Mouse (Mus musculus) heart, embryonic 11.5 days (tissue): ENCODE data around the gene Sgcd. TPM values are rescaled to one million over a fixed set of nuclear protein-coding genes. Genes with fewer than 3 reads are reported as not detected.

Experiments used
- ATAC-seq: fragments of 200-750 bp; cut with Nextera tagmentation; replicated peaks from 2 replicates; pipeline ENCODE4 v1.8.0; 2017; ENCODE audit warnings: moderate library complexity; ENCODE audit not compliant: insufficient number of reproducible peaks, low FRiP score, low TSS enrichment
- H3K27ac ChIP-seq: fragments of 300-500 bp; sonication (generic); 2 replicates; pipeline ENCODE4 v1.5.1; 2014; ENCODE audit warnings: mild to moderate bottlenecking, low read depth, low read length
- H3K27me3 ChIP-seq: fragments of 300-500 bp; sonication (generic); 2 replicates; pipeline ENCODE4 v1.6.1; 2014; ENCODE audit warnings: mild to moderate bottlenecking, low read length, mixed read lengths; ENCODE audit not compliant: control insufficient read depth, insufficient read depth
- H3K36me3 ChIP-seq: fragments of 300-500 bp; sonication (generic); 2 replicates; pipeline ENCODE4 v1.6.1; 2014; ENCODE audit warnings: mild to moderate bottlenecking, low read length, moderate library complexity, mixed read lengths; ENCODE audit not compliant: control insufficient read depth, insufficient read depth
- H3K4me1 ChIP-seq: fragments of 300-500 bp; sonication (generic); 2 replicates; pipeline ENCODE4 v1.6.1; 2014; ENCODE audit warnings: low read length; ENCODE audit not compliant: control insufficient read depth, insufficient read depth
- H3K4me2 ChIP-seq: fragments of 300-500 bp; sonication (generic); 2 replicates; pipeline ENCODE4 v1.6.1; 2014; ENCODE audit warnings: mild to moderate bottlenecking, moderate library complexity
- H3K4me3 ChIP-seq: fragments of 300-500 bp; sonication (generic); 2 replicates; pipeline ENCODE4 v1.5.1; 2014; ENCODE audit warnings: low read depth, low read length
- H3K9ac ChIP-seq: fragments of 300-500 bp; sonication (generic); 2 replicates; pipeline ENCODE4 v1.6.1; 2014; ENCODE audit warnings: mild to moderate bottlenecking, low read depth, low read length, moderate library complexity
- H3K9me3 ChIP-seq: fragments of 300-500 bp; sonication (generic); replicated peaks from 2 replicates; pipeline ENCODE4 v1.6.1; 2016; ENCODE audit warnings: low read length; ENCODE audit not compliant: control insufficient read depth
- WGBS: fragments of 180-500 bp; shearing (Covaris S2); extraction: QIAGEN DNeasy Blood & Tissue Kit; methylation state at CpG from one replicate; pipeline ENCODE4 v1.1.7; 2014; ENCODE audit not compliant: insufficient replicate concordance; 5-methylcytosine and 5-hydroxymethylcytosine counted together
- polyA plus RNA-seq: library from polyadenylated mRNA; unstranded; fragments of >200 nt; fragmentation: Nextera tagmentation; extraction: Ambion mirVana; gene quantifications from 2 replicates; pipeline ENCODE4 v1.2.1, GENCODE M21; 2014

The Sgcd gene
- polyA plus RNA-seq, 1 experiment from 2014 or later = 5.3 TPM

DNA sequence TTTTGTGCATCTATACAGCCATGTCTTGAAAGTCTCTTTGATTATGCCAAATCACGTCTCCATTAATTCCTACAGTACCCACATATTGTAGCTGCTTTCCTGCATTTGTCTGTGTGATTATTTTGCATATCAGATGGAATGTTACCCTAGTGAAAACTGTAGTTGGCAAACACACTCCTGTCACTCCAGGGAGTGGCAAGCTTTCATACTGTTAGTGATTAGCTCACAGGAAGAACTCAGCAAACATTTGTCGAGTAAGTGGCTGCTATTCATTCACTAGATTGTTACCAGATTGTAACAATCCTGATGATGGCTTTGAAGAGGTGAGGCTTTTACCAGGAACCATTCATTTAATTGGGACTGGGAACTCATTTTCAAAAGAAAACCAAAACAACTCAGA is 645.3 kb downstream of the Sgcd start:
- 0 out of 2 replicates have a peak, but pooled peaks cover 2% of the 10 kb centered on the region for H3K4me1 ChIP-seq
- no peaks in the 10 kb centered on the region for H3K36me3 ChIP-seq
- no peak overlapping the region for H3K9ac ChIP-seq
- H3K27me3 ChIP-seq = no peaks in the 10 kb centered on the region
- H3K27ac ChIP-seq = no peak overlapping the region
- no peaks in the 10 kb centered on the region for H3K9me3 ChIP-seq
- H3K4me2 ChIP-seq = no peak overlapping the region
- WGBS = 32% methylated on average over 2 of the region's 2 CpGs
- ATAC-seq = no peak
- H3K4me3 ChIP-seq = no peak overlapping the region

DNA sequence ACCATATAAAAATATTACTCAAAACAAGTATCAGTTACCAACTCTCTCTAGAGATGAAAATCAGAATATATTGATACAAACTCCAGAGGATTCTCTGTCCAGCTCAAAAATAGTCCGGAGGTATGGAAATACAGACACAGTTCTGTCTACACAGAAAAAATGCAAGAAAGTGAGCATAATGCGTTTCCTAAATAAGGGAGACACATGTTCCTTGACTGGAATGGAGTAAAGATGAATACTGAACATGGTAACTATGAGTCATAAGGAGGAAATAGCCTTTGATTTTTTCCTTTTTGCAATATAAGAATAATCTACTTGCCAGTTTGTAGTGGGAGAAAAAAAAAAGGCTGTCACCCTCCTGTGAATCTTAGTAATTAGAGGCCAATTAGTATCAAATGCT is 655.1 kb downstream of the Sgcd start:
- Histone ChIP-seq H3K9me3 (no peaks in the 10 kb centered on the region), H3K4me3 (no peak overlapping the region), H3K9ac (no peak overlapping the region), H3K4me1 (no peaks in the 10 kb centered on the region), H3K27me3 (no peaks in the 10 kb centered on the region), H3K27ac (no peak overlapping the region), H3K36me3 (no peaks in the 10 kb centered on the region), H3K4me2 (no peak overlapping the region)
- ATAC-seq = no peak
- 84% methylated on average over 2 of the region's 2 CpGs for WGBS

DNA sequence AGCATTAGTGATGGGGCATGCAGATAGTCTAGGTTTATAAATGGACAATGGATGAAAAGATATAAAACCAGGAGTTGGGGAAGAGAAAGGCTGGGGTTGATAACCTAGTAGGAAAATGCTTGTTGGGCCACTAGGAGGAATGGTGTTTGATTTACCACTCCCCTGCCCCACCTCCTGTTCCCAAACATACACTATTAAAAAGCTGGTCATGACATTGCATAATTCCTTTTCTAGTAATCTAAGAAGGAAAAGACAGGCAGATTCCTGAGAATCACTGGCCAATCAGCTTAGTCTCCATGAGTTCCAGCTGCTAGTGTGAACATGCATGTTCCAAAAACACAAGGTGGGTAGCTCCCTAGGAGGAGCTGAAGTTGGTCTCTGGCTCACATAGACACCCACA is 683.2 kb downstream of the Sgcd start:
- no peak overlapping the region for H3K9ac ChIP-seq
- H3K4me3 ChIP-seq = no peak overlapping the region
- no peak overlapping the region for H3K27ac ChIP-seq
- ATAC-seq = no peak
- H3K9me3 ChIP-seq = no peaks in the 10 kb centered on the region
- no peaks in the 10 kb centered on the region for H3K4me1 ChIP-seq
- H3K27me3 ChIP-seq = no peaks in the 10 kb centered on the region
- H3K36me3 ChIP-seq = no peaks in the 10 kb centered on the region
- no peak overlapping the region for H3K4me2 ChIP-seq

DNA sequence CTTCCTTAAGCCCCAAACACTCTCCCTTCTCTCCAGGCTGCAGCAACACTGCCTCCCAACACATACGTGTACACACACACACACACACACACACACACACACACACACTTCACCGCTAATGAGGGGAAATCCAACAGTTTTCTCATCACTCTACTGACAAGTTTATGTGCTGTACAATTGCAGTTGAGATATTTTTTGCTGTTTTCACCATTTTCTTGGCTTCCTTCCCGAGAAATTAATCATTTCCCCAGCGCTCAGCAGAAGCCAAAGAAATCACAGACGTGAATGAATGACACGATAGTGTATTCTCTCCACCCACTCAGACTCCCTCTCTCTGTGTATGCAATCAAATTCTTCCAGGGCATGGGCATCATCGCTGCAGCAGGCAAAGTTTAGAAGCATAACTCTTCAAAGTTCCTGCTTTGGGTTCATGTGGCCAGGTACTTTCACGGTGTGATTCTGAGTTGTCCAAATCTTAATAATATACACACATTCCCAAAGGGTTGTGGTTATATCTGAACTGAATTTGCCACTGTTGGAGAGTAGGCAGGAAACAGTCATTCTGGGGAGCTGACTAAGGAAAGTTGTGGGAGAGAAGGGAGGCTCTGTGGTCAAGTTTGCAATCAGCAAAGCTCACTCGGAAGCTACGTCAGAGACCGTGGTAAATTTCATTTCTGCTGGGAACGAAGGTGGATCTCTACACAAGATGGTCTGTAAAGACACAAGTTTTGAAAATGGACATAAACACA is 683.9 kb downstream of the Sgcd start:
- Histone ChIP-seq H3K9me3 (no peaks in the 10 kb centered on the region), H3K9ac (no peak overlapping the region), H3K27me3 (no peaks in the 10 kb centered on the region), H3K4me3 (no peak overlapping the region), H3K36me3 (no peaks in the 10 kb centered on the region), H3K4me2 (no peak overlapping the region), H3K4me1 (no peaks in the 10 kb centered on the region), H3K27ac (no peak overlapping the region)
- 72% methylated on average over 12 of the region's 12 CpGs for WGBS
- no peak for ATAC-seq

DNA sequence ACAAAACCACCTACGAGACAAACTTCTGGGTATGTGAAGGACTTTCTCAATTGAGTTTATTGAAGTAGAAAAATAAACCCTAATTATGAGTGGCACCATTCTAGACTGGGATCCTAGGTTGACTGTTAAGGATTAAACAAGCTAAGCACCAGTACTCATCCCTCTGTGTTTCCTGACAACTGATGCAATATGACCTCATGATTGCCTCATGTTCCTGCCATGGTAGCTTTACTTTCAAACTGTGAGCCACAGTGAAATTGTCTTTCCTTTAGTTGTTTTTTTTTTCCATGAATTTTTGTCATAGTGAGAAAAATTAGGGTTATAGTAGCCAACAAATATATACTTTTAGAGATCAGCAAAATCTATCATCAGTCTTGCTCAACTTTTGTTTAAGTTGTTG is 689.0 kb downstream of the Sgcd start:
- 74% methylated on average over 1 of the region's 1 CpGs for WGBS
- Histone ChIP-seq H3K4me1 (no peaks in the 10 kb centered on the region), H3K36me3 (no peaks in the 10 kb centered on the region), H3K4me2 (no peak overlapping the region), H3K27me3 (no peaks in the 10 kb centered on the region), H3K9me3 (no peaks in the 10 kb centered on the region), H3K9ac (no peak overlapping the region), H3K27ac (no peak overlapping the region), H3K4me3 (no peak overlapping the region)
- no peak for ATAC-seq

DNA sequence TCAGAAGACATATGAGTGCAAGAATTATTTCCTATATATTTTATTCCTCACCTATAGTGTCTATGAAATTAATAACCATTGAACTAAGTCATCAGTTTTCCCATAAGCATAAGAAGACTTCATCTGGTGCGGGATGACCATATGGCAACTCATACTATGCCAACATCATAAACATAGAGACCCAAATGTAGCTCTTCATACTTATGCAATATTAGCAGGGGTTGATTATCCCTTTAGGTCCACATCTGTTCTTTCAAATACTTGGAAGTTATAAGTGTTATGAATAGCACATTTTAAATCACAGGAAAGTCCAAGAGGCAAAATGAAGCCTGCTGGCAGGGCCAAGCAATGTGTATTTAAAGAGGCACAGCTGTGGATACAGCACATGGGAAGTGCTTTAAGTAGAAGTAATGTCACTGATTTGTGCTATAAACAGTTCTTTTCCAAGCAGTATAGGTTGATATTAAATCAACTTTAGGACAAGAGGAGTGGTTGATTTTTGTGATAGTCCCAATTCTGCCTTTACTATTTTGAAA is 690.9 kb downstream of the Sgcd start:
- Histone ChIP-seq H3K27ac (no peak overlapping the region), H3K9ac (no peak overlapping the region)
- ATAC-seq = no peak

DNA sequence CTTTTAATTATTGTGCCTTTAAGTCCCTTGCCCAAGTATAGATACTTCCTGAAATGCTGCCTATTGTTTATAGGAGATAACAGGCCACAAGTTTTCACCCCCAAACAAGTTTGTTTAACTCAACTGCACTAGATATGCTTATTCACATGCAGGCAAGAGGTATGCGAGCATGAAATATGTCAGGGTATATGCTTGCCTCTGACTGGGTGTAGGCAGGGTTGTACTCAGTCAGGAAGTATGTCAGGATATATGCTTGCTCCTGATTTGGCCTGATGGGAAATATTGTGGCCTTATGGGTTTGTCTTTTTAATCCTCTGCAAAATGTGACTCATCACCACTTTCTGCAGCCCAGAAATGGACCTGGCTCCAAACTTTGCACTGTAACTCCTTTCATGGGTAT is 694.0 kb downstream of the Sgcd start:
- Histone ChIP-seq H3K27me3 (no peaks in the 10 kb centered on the region), H3K9me3 (no peaks in the 10 kb centered on the region), H3K27ac (no peak overlapping the region), H3K4me3 (no peak overlapping the region), H3K4me1 (no peaks in the 10 kb centered on the region), H3K4me2 (no peak overlapping the region), H3K9ac (no peak overlapping the region), H3K36me3 (no peaks in the 10 kb centered on the region)
- ATAC-seq = no peak
- 75% methylated on average over 1 of the region's 1 CpGs for whole genome bisulfite sequencing

More for the DNA sequence above, 690.9 kb downstream of the Sgcd start:
- no peaks in the 10 kb centered on the region for H3K27me3 ChIP-seq
- no peak overlapping the region for H3K4me3 ChIP-seq
- H3K36me3 ChIP-seq = no peaks in the 10 kb centered on the region
- WGBS = 73% methylated on average over 1 of the region's 1 CpGs
- no peak overlapping the region for H3K4me2 ChIP-seq
- no peaks in the 10 kb centered on the region for H3K4me1 ChIP-seq
- H3K9me3 ChIP-seq = no peaks in the 10 kb centered on the region

DNA sequence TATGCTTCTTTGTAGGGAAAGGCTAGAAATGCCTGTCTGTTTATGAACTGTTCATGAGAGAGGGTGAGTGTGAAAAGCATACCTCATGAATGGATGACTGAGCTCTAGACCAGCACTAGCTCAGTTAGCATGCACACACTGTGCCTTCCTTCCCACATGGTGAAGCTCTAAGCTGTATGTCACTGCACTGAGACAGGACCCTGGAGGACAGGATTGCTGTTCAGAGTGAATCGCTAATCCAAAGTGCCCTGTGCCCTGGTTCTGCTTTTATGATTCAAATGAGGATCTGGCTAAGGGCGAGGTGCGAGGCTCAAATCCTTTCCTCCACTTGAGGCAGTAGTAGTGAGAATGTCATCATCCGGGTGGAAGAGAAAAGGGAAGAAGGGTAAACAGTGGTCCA is 712.2 kb downstream of the Sgcd start:
- H3K4me2 ChIP-seq = no peak overlapping the region
- ATAC-seq = no peak
- no peak overlapping the region for H3K27ac ChIP-seq
- 61% methylated on average over 4 of the region's 4 CpGs for WGBS
- H3K4me1 ChIP-seq = no peaks in the 10 kb centered on the region
- no peaks in the 10 kb centered on the region for H3K9me3 ChIP-seq
- no peak overlapping the region for H3K4me3 ChIP-seq
- no peaks in the 10 kb centered on the region for H3K27me3 ChIP-seq
- no peaks in the 10 kb centered on the region for H3K36me3 ChIP-seq
- no peak overlapping the region for H3K9ac ChIP-seq

DNA sequence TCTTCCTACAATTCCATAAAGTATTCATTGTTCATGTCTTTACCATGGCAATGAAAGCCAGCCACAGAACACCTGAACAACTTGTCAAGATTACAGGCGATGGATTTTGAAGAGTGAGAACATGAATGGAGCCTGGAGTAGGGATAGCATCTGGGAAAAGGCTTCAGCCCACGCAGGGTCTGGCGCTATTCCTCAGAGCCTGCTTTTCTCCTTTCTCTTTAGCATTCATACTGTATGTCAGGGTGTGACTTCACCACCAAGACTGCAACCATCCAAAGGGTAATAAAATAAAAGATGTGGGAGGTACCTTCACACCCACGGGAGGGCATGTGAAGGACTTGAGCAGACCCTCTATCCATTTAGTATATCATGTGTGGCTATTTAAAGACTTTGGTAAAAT is 720.2 kb downstream of the Sgcd start:
- Histone ChIP-seq H3K27me3 (no peaks in the 10 kb centered on the region), H3K27ac (no peak overlapping the region), H3K36me3 (no peaks in the 10 kb centered on the region), H3K4me3 (no peak overlapping the region), H3K4me1 (no peaks in the 10 kb centered on the region), H3K9ac (no peak overlapping the region), H3K4me2 (no peak overlapping the region), H3K9me3 (no peaks in the 10 kb centered on the region)
- WGBS = 79% methylated on average over 4 of the region's 4 CpGs
- no peak for ATAC-seq
